Mouse (Mus musculus) MEL (cell line): ENCODE data around the gene B3galnt2.
A peak's percentile ranks its signal among the peaks of the same experiment; 100 is the strongest.

Experiments used
- CHD1 ChIP-seq: IDR thresholded peaks from 2 replicates; pipeline ENCODE4 v1.6.1; 2012; ENCODE audit warnings: low read depth, mild to moderate bottlenecking, inconsistent platforms, low read length, improper control_type of control experiment
- CTCF ChIP-seq, 3 experiments: IDR thresholded peaks in 2 of 3; conservative IDR thresholded peaks in 1 of 3; 2 replicates each; pipeline ENCODE4 v1.5.1; 2011 to 2012; ENCODE audit warnings: low read length in 3 of 3, low read depth in 2 of 3, mild to moderate bottlenecking in 2 of 3, improper control_type of control experiment in 1 of 3, inconsistent platforms in 1 of 3, mixed read lengths in 1 of 3, moderate library complexity in 1 of 3; ENCODE audit not compliant: control insufficient read depth in 1 of 3, insufficient read depth in 1 of 3, poor library complexity in 1 of 3, severe bottlenecking in 1 of 3
- EP300 ChIP-seq, 2 experiments: IDR thresholded peaks; 2 replicates each; pipeline ENCODE4 v1.6.1; 2011; ENCODE audit warnings: improper control_type of control experiment in 2 of 2, low read length in 2 of 2, low read depth in 1 of 2, mild to moderate bottlenecking in 1 of 2
- GATA1 ChIP-seq: IDR thresholded peaks from 2 replicates; pipeline ENCODE4 v1.6.1; 2011; ENCODE audit warnings: low read depth, low read length, improper control_type of control experiment
- MAFK ChIP-seq: IDR thresholded peaks from 2 replicates; pipeline ENCODE4 v1.6.1; 2011; ENCODE audit warnings: low read depth, mild to moderate bottlenecking, low read length, improper control_type of control experiment, borderline replicate concordance
- MXI1 ChIP-seq: IDR thresholded peaks from 2 replicates; pipeline ENCODE4 v1.6.1; 2011; ENCODE audit warnings: mild to moderate bottlenecking, low read depth, low read length, improper control_type of control experiment
- NRF1 ChIP-seq: IDR thresholded peaks from 2 replicates; pipeline ENCODE4 v1.6.1; 2014; ENCODE audit warnings: low read depth, mild to moderate bottlenecking, inconsistent platforms, low read length, improper control_type of control experiment, moderate library complexity; ENCODE audit not compliant: poor library complexity, insufficient read depth, severe bottlenecking
- POLR2A ChIP-seq, 2 experiments: IDR thresholded peaks; 2 replicates each; pipeline ENCODE4 v1.6.1; 2011 to 2012; ENCODE audit warnings: low read length in 2 of 2, mild to moderate bottlenecking in 2 of 2, control low read depth in 1 of 2, improper control_type of control experiment in 1 of 2, low read depth in 1 of 2, moderate library complexity in 1 of 2; ENCODE audit not compliant: control insufficient read depth in 1 of 2, insufficient read depth in 1 of 2, poor library complexity in 1 of 2
- USF1 ChIP-seq: IDR thresholded peaks from 2 replicates; pipeline ENCODE4 v1.6.1; 2014; ENCODE audit warnings: low read depth, mild to moderate bottlenecking, inconsistent platforms, low read length, improper control_type of control experiment, moderate library complexity

- no peak for TF ChIP-seq CTCF (IDR thresholded peaks at IDR 0.05 in 2 of 3, conservative IDR thresholded peaks at IDR 0.05 in 1 of 3; ENCODE audit: control insufficient read depth in 1 of 3, insufficient read depth in 1 of 3, low read depth in 2 of 3, low read length in 3 of 3, poor library complexity in 1 of 3, severe bottlenecking in 1 of 3)
- no peak for TF ChIP-seq NRF1
- no peak for TF ChIP-seq POLR2A (IDR thresholded peaks at IDR 0.05; ENCODE audit: control insufficient read depth in 1 of 2, insufficient read depth in 1 of 2, low read depth in 1 of 2, low read length in 2 of 2, poor library complexity in 1 of 2)
- no peak for TF ChIP-seq CHD1
- TF ChIP-seq GATA1, result no peak
- peak; percentile 76 for TF ChIP-seq MXI1
- TF ChIP-seq EP300 (IDR thresholded peaks at IDR 0.05; ENCODE audit: low read depth in 1 of 2, low read length in 2 of 2), result peak; percentile 30 to 62; a peak in 2 of 4 replicates
- 0 out of 2 replicates have a peak, but pooled peaks have one; percentile 40 for TF ChIP-seq MAFK
- TF ChIP-seq USF1, result 0 out of 2 replicates have a peak, but pooled peaks have one; percentile 8
Measured at GRCm38 (mm10) chr13:13968629-13969111, 14.4 kb downstream of the B3galnt2 start.
